Mouse (Mus musculus) intestine, embryonic 15.5 days (tissue): Measurements from ENCODE around the gene Crx. TPM values are rescaled to one million over a fixed set of nuclear protein-coding genes. Genes with fewer than 3 reads are reported as not detected.
"Not testable (repeated sequence)": the region's sequence is repeated elsewhere in the genome, so short reads cannot be mapped to it uniquely, and the experiment has no call there.

ENCODE experiments used
- ATAC-seq: fragments of 200-750 bp; cut with Nextera tagmentation; 2 replicates; pipeline ENCODE4 v1.8.0; 2017; ENCODE audit warnings: moderate TSS enrichment, moderate library complexity
- H3K27ac ChIP-seq: fragments of 300-500 bp; sonication (generic); 2 replicates; pipeline ENCODE4 v1.5.1; 2015; ENCODE audit warnings: mild to moderate bottlenecking, inconsistent platforms
- H3K27me3 ChIP-seq: fragments of 300-500 bp; sonication (generic); replicated peaks from 2 replicates; pipeline ENCODE4 v1.6.1; 2015; ENCODE audit warnings: inconsistent platforms
- H3K36me3 ChIP-seq: fragments of 300-500 bp; sonication (generic); 2 replicates; pipeline ENCODE4 v1.6.1; 2015; ENCODE audit warnings: inconsistent platforms
- H3K4me1 ChIP-seq: fragments of 300-500 bp; sonication (generic); replicated peaks from 2 replicates; pipeline ENCODE4 v1.6.1; 2015; ENCODE audit warnings: inconsistent platforms
- H3K4me2 ChIP-seq: fragments of 300-500 bp; sonication (generic); replicated peaks from 2 replicates; pipeline ENCODE4 v1.6.1; 2015; ENCODE audit warnings: mild to moderate bottlenecking, inconsistent platforms
- H3K4me3 ChIP-seq: fragments of 300-500 bp; sonication (generic); replicated peaks from 2 replicates; pipeline ENCODE4 v1.5.1; 2015; ENCODE audit warnings: inconsistent platforms
- H3K9ac ChIP-seq: fragments of 300-500 bp; sonication (generic); 2 replicates; pipeline ENCODE4 v1.6.1; 2015; ENCODE audit warnings: inconsistent platforms
- H3K9me3 ChIP-seq: fragments of 300-500 bp; sonication (generic); 2 replicates; pipeline ENCODE4 v1.6.1; 2016; ENCODE audit warnings: inconsistent platforms
- WGBS: fragments of 180-500 bp; shearing (Covaris S2); methylation state at CpG from one replicate; pipeline ENCODE4 v1.1.7; 2015; 5-methylcytosine and 5-hydroxymethylcytosine counted together
- polyA plus RNA-seq: library from polyadenylated mRNA; unstranded; fragments of >200 nt; fragmentation: Nextera tagmentation; extraction: Ambion mirVana; gene quantifications from 2 replicates; pipeline ENCODE4 v1.2.1, GENCODE M21; 2015

Crx gene
- polyA plus RNA-seq: not detected in 2 replicates

DNA sequence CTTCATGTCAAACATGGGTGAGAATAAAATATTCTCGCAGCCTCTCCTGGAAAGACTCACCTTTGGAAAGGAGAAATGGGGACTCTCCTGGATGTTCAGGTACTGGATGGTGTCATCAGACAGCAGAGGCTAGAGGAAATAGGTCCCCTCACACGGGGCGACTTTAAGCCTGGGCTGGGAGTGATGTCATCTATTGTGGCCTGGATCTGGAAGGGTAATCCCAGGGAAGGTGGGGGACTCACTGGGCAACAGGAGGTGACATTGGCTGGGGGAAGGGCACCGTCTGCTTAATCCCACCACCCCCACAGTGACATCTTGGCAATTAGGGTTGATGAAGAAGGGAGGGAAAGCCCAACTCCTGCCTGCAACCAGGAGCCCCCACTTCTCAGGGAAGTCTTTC lies at the start of gene Crx:
Gene Crx, minus strand, starts transcription at position 213 of the 400 bp plus-strand sequence.
- 39% methylated on average over 4 of the region's 4 CpGs for WGBS
- Histone ChIP-seq H3K36me3 (no peaks in the 10 kb centered on the region), H3K27ac (no peak within 1 kb of the TSS), H3K9me3 (no peaks in the 10 kb centered on the region), H3K4me1 (no peaks in the 10 kb centered on the region), H3K27me3 (no peaks in the 10 kb centered on the region), H3K4me2 (no peak within 1 kb of the TSS), H3K9ac (no peak within 1 kb of the TSS), H3K4me3 (no peak within 1 kb of the TSS)
- ATAC-seq: no peak

DNA sequence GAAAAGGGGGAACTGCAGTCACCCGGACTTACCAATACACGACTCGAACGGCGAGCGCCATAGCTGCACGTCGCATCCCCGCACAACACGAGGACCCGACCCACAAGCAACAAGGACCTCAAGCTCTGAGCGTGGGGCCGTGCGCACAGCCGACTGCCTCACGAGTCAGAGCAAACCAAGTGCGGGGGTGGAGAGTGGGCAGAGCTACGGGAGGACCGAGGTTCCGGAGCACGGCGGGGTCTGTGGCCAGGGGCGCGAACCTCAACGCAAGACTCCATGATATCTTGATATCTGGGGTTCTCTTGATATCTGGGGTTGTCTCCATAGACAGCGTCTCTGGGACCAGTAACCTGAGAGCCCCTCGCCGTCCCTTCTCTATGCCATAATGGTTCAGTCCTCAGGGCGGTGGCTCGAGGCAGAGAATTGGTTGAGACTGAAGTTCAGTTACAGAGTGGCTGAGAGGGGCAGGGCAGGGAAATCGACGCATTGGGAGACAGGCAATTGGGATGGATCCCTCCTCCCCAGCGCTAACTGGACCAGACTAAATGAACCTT lies 42.5 kb upstream of the Crx start, which contains the start of gene Selenow:
Gene Selenow, minus strand, starts transcription at position 183 of the 554 bp plus-strand sequence.
- peak; percentile 97 for ATAC-seq
- H3K4me2 ChIP-seq: peak within 1 kb of the TSS; percentile 81
- WGBS: under 1% methylated on average over 33 of the region's 33 CpGs

GRCm38 (mm10) chr7:15921796-15922195 lies 42.0 kb upstream of the Crx start:
- under 1% methylated on average over 10 of the region's 10 CpGs for WGBS
- peak; percentile 67 for ATAC-seq
- H3K4me2 ChIP-seq: peak overlapping the region; percentile 81
- no peaks in the 10 kb centered on the region for H3K27me3 ChIP-seq
- peak overlapping the region; percentile 67 for H3K9ac ChIP-seq
- H3K9me3 ChIP-seq: no peaks in the 10 kb centered on the region
- peak overlapping the region; percentile 76 for H3K27ac ChIP-seq
- peaks cover 19% of the 10 kb centered on the region; the same call in 1 of the 2 replicates for H3K36me3 ChIP-seq
- H3K4me3 ChIP-seq: peak overlapping the region; percentile 75
- H3K4me1 ChIP-seq: peaks cover 20% of the 10 kb centered on the region

More for the DNA sequence above, 42.5 kb upstream of the Crx start, which contains the start of gene Selenow:
- no peaks in the 10 kb centered on the region for H3K9me3 ChIP-seq
- peak within 1 kb of the TSS; percentile 75 for H3K4me3 ChIP-seq
- peak within 1 kb of the TSS; percentile 76 for H3K27ac ChIP-seq
- H3K9ac ChIP-seq: peak within 1 kb of the TSS; percentile 67
- H3K27me3 ChIP-seq: no peaks in the 10 kb centered on the region
- H3K36me3 ChIP-seq: peaks cover 19% of the 10 kb centered on the region; the same call in 1 of the 2 replicates
- H3K4me1 ChIP-seq: peaks cover 20% of the 10 kb centered on the region

- no peak for ATAC-seq
- Histone ChIP-seq H3K36me3 (peaks cover 19% of the 10 kb centered on the region; the same call in 1 of the 2 replicates), H3K4me2 (peak overlapping the region; percentile 81), H3K27me3 (no peaks in the 10 kb centered on the region), H3K4me1 (peaks cover 20% of the 10 kb centered on the region), H3K27ac (no peak overlapping the region), H3K9me3 (no peaks in the 10 kb centered on the region), H3K4me3 (peak overlapping the region; percentile 75), H3K9ac (peak overlapping the region; percentile 67)
- WGBS: 87% methylated on average over 6 of the region's 6 CpGs
These were observed 41.0 kb upstream of the Crx start for GRCm38 (mm10) chr7:15920645-15921190.

DNA sequence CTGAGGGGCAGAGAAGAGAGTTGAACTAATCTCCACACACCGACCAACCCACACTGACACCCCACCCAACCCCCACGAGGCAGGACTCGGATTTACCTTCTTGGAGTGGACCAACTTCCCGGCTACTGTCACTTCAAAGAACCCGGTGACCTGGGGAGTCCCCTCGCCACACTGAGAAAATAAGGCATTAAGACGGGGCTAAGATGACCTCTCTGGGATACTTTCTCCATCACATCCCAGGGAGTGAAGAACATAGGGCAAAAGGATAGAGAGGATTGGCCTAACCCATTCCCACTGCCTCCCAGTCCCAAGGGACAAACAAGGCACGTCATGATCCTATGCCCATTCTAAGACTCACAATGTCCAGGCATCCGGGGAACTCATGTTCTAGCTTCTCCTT lies 40.2 kb upstream of the Crx start:
- H3K4me3 ChIP-seq: no peak overlapping the region
- peaks cover 19% of the 10 kb centered on the region; the same call in 1 of the 2 replicates for H3K36me3 ChIP-seq
- no peak overlapping the region for H3K9ac ChIP-seq
- H3K4me2 ChIP-seq: peak overlapping the region; percentile 81; the same call in 1 of the 2 replicates
- H3K27me3 ChIP-seq: no peaks in the 10 kb centered on the region
- ATAC-seq: no peak
- H3K9me3 ChIP-seq: no peaks in the 10 kb centered on the region
- 95% methylated on average over 9 of the region's 9 CpGs for WGBS
- peaks cover 20% of the 10 kb centered on the region for H3K4me1 ChIP-seq
- H3K27ac ChIP-seq: no peak overlapping the region

GRCm38 (mm10) chr7:15918371-15918770 lies 38.6 kb upstream of the Crx start:
- Histone ChIP-seq H3K9ac (no peak overlapping the region), H3K4me3 (no peak overlapping the region), H3K4me1 (peaks cover 18% of the 10 kb centered on the region), H3K9me3 (no peaks in the 10 kb centered on the region), H3K36me3 (peaks cover 19% of the 10 kb centered on the region; the same call in 1 of the 2 replicates), H3K27me3 (no peaks in the 10 kb centered on the region), H3K4me2 (no peak overlapping the region), H3K27ac (no peak overlapping the region)
- ATAC-seq: no peak

DNA sequence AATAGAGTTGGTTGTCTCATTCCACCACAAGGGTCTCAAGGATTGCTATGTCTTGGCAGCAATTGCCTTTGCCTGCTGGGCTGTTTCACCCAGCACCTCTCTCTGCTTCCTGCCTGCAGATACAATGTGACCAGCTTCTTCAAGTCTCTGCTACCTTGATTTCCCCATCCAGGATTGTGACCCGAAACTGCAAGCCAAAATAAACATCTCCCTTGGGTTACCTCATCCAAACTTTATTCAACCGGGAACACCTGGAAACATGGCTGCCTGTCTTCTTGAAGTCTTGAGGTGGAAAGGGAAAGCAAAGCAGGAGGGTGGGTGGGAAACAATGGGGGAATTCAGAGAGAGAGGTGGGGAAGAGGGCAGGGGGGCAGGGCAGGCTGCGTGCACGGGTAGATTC lies 37.2 kb upstream of the Crx start:
- H3K9ac ChIP-seq: no peak overlapping the region
- ATAC-seq: no peak
- H3K36me3 ChIP-seq: peaks cover 19% of the 10 kb centered on the region; the same call in 1 of the 2 replicates
- WGBS: 84% methylated on average over 4 of the region's 4 CpGs
- H3K4me1 ChIP-seq: peaks cover 13% of the 10 kb centered on the region
- no peak overlapping the region for H3K4me3 ChIP-seq
- H3K9me3 ChIP-seq: no peaks in the 10 kb centered on the region
- no peak overlapping the region for H3K27ac ChIP-seq
- no peaks in the 10 kb centered on the region for H3K27me3 ChIP-seq
- no peak overlapping the region for H3K4me2 ChIP-seq

GRCm38 (mm10) chr7:15916134-15916723 lies 36.5 kb upstream of the Crx start:
- H3K9me3 ChIP-seq: no peaks in the 10 kb centered on the region
- no peak overlapping the region for H3K27ac ChIP-seq
- no peak overlapping the region for H3K9ac ChIP-seq
- no peaks in the 10 kb centered on the region for H3K27me3 ChIP-seq
- H3K4me2 ChIP-seq: no peak overlapping the region
- ATAC-seq: no peak
- H3K4me1 ChIP-seq: peaks cover 12% of the 10 kb centered on the region
- H3K36me3 ChIP-seq: peaks cover 19% of the 10 kb centered on the region; the same call in 1 of the 2 replicates
- WGBS: 70% methylated on average over 3 of the region's 3 CpGs
- no peak overlapping the region for H3K4me3 ChIP-seq

GRCm38 (mm10) chr7:15915695-15916094 lies 35.9 kb upstream of the Crx start:
- WGBS: 87% methylated on average over 4 of the region's 4 CpGs
- H3K27me3 ChIP-seq, H3K27ac ChIP-seq, H3K9ac ChIP-seq, ATAC-seq, H3K4me2 ChIP-seq, H3K4me1 ChIP-seq, H3K4me3 ChIP-seq, H3K9me3 ChIP-seq: not testable (repeated sequence)
- H3K36me3 ChIP-seq: peaks cover 19% of the 10 kb centered on the region; the same call in 1 of the 2 replicates

GRCm38 (mm10) chr7:15914751-15915150 lies 35.0 kb upstream of the Crx start:
- H3K27ac ChIP-seq: no peak overlapping the region
- no peak for ATAC-seq
- 76% methylated on average over 2 of the region's 2 CpGs for WGBS

DNA sequence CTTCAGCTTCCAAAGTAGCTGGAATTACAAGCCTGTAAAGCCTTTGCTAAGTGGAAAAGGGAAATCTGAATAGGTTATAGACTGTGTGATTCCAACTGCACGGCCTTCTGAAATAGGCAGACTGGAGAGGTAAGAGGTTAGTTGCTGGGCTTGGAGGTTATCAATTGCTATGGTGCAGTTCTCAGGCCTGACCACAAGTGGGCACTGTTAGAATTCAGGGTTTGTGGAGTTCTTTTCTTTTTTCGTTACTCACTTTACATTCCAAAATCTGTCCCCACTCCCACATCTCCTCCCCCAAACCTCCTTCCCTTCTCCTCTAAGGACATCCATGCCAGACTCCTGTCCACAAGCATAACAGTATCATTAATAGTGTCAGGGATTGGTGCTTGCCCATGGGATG lies 34.5 kb upstream of the Crx start:
- peaks cover 9% of the 10 kb centered on the region; the same call in 1 of the 2 replicates for H3K36me3 ChIP-seq
- no peaks in the 10 kb centered on the region for H3K4me1 ChIP-seq
- H3K4me3 ChIP-seq: no peak overlapping the region
- H3K9ac ChIP-seq: no peak overlapping the region
- H3K27ac ChIP-seq: no peak overlapping the region
- no peak overlapping the region for H3K4me2 ChIP-seq
- H3K9me3 ChIP-seq: no peaks in the 10 kb centered on the region
- no peaks in the 10 kb centered on the region for H3K27me3 ChIP-seq
- WGBS: 43% methylated on average over 2 of the region's 2 CpGs
- no peak for ATAC-seq

More at GRCm38 (mm10) chr7:15914751-15915150, 35.0 kb upstream of the Crx start:
- no peaks in the 10 kb centered on the region for H3K9me3 ChIP-seq
- H3K4me1 ChIP-seq: no peaks in the 10 kb centered on the region
- H3K4me2 ChIP-seq: no peak overlapping the region
- no peak overlapping the region for H3K9ac ChIP-seq
- no peak overlapping the region for H3K4me3 ChIP-seq
- H3K27me3 ChIP-seq: no peaks in the 10 kb centered on the region
- peaks cover 13% of the 10 kb centered on the region; the same call in 1 of the 2 replicates for H3K36me3 ChIP-seq

- H3K27me3 ChIP-seq: no peaks in the 10 kb centered on the region
- H3K9ac ChIP-seq: no peak overlapping the region
- no peak overlapping the region for H3K4me2 ChIP-seq
- no peak overlapping the region for H3K27ac ChIP-seq
- no peak overlapping the region for H3K4me3 ChIP-seq
- WGBS: 1% methylated on average over 4 of the region's 4 CpGs
- no peaks in the 10 kb centered on the region for H3K9me3 ChIP-seq
- peak; percentile 54 for ATAC-seq
- no peaks in the 10 kb centered on the region for H3K36me3 ChIP-seq
- no peaks in the 10 kb centered on the region for H3K4me1 ChIP-seq
These were observed 32.4 kb upstream of the Crx start for GRCm38 (mm10) chr7:15912183-15912582.
